Mouse (Mus musculus) frontal cortex, postnatal 14 days (tissue): ENCODE data around the gene Tec.

Experiments
- DNase-seq, 2 experiments: peaks; one replicate each; pipeline ENCODE4 v3.0.0; 2022; ENCODE audit warnings: low spot score in 2 of 2

Tec gene

GRCm38 (mm10) chr5:72783123-72783522 lies 85.2 kb downstream of the Tec start:
- no peak for DNase-seq

GRCm38 (mm10) chr5:72781776-72782175 lies 86.5 kb downstream of the Tec start:
- DNase-seq, result no peak

- DNase-seq, result no peak
These were observed 91.7 kb downstream of the Tec start for GRCm38 (mm10) chr5:72776595-72776994.

GRCm38 (mm10) chr5:72776127-72776526 lies 92.2 kb downstream of the Tec start:
- DNase-seq, result no peak

- no peak for DNase-seq
These were observed 98.4 kb downstream of the Tec start for GRCm38 (mm10) chr5:72769841-72770240.

- DNase-seq, result no peak
These were observed 104.7 kb downstream of the Tec start for GRCm38 (mm10) chr5:72763546-72763945.

- DNase-seq, result no peak
These were observed 105.3 kb downstream of the Tec start for GRCm38 (mm10) chr5:72763025-72763424.

- DNase-seq, result no peak
These were observed 106.5 kb downstream of the Tec start for GRCm38 (mm10) chr5:72761758-72762157.

GRCm38 (mm10) chr5:72761237-72761636 lies 107.0 kb downstream of the Tec start:
- no peak for DNase-seq

GRCm38 (mm10) chr5:72758925-72759924 lies 109.1 kb downstream of the Tec start:
- DNase-seq, result no peak

- DNase-seq, result no peak
These were observed 111.0 kb downstream of the Tec start for GRCm38 (mm10) chr5:72757155-72757773.

GRCm38 (mm10) chr5:72755941-72756340 lies 112.3 kb downstream of the Tec start:
- peak; percentile 35 to 42 for DNase-seq

GRCm38 (mm10) chr5:72755035-72755434 lies 113.2 kb downstream of the Tec start:
- DNase-seq, result no peak

GRCm38 (mm10) chr5:72752585-72752984 lies 115.7 kb downstream of the Tec start, which contains the start of gene Txk:
Txk (minus strand) TSS chr5:72752777.
- DNase-seq, result no peak

GRCm38 (mm10) chr5:72751056-72751758 lies 117.1 kb downstream of the Tec start:
- DNase-seq, result no peak

- no peak for DNase-seq
These were observed 118.1 kb downstream of the Tec start for GRCm38 (mm10) chr5:72750226-72750625.

- no peak for DNase-seq
These were observed 119.5 kb downstream of the Tec start for GRCm38 (mm10) chr5:72748659-72749265.

- DNase-seq, result peak; percentile 43 to 64
These were observed 120.9 kb downstream of the Tec start for GRCm38 (mm10) chr5:72747384-72747783.

- no peak for DNase-seq
These were observed 121.8 kb downstream of the Tec start for GRCm38 (mm10) chr5:72746461-72746860.

GRCm38 (mm10) chr5:72743103-72743502 lies 125.2 kb downstream of the Tec start:
- no peak for DNase-seq

GRCm38 (mm10) chr5:72736868-72737267 lies 131.4 kb downstream of the Tec start:
- DNase-seq, result no peak

GRCm38 (mm10) chr5:72736437-72736836 lies 131.8 kb downstream of the Tec start:
- DNase-seq, result no peak
